Mouse (Mus musculus): ENCODE measurements at regions not wholly inside any gene's neighbourhood (a gene's known extent, or its start where the extent isn't known, plus 50 kb on each side); places are given as distances from the start of the nearest gene placed in this dataset.

DNA sequence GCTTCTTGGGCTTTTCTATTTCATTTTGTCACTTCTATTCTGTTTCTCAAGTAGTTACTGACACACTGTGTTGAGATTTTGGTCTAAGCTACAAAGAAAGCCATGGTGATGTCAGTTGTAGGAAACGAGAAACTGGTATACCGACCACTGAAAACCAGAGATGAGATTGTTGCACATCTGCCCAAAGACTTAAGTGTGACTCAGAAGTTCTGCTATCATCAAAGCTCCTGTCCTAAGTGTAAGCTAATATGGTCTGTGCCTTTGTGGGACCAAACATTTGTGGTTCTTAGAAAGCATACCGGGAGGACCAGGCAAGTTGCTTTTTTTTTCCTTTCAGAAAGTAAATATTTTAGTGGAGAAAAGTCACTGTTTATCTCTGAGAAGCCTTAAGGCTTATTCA lies 1451.8 kb upstream of the A1bg start:
- Histone ChIP-seq H3K9ac (ENCODE audit: insufficient read depth, low read depth) (peak overlapping the region; percentile 33; the same call in 1 of the 2 replicates), H3K4me3 (replicated peaks in 1 of 3; ENCODE audit: low read depth in 2 of 3, low read length in 2 of 3, poor library complexity in 1 of 3) (no peak overlapping the region), H3K4me2 (ENCODE audit: insufficient read depth, low read depth, poor library complexity, severe bottlenecking) (peak overlapping the region; percentile 82; the same call in 1 of the 2 replicates), H3K27me3 (replicated peaks) (no peaks in the 10 kb centered on the region), H3K36me3 (replicated peaks in 1 of 2; ENCODE audit: control insufficient read depth in 1 of 2, insufficient read depth in 1 of 2, low read length in 1 of 2) (no peaks in the 10 kb centered on the region), H3K9me3 (replicated peaks; ENCODE audit: low read length) (no peaks in the 10 kb centered on the region), H3K4me1 (ENCODE audit: control insufficient read depth in 1 of 2, insufficient read depth in 2 of 2) (peaks cover 13 to 20% of the 10 kb centered on the region in 2 experiments; a peak in 3 of 4 replicates), H3K27ac (ENCODE audit: insufficient read depth, low read depth) (no peak overlapping the region), H3K79me2 (replicated peaks; ENCODE audit: control insufficient read depth, extremely low read depth, insufficient read depth, poor library complexity, severe bottlenecking) (no peaks in the 10 kb centered on the region)
- in situ Hi-C loops (cut with MboI; ENCODE audit: low pct_ligation_motif_present, low pct_unique_long_range_greater_than_20kb, low sequenced_read_pairs) (no loop called here), dilution Hi-C loops (cut with MboI; ENCODE audit: extremely low pct_ligation_motif_present, extremely low pct_unique_long_range_greater_than_20kb, low sequenced_read_pairs) (no loop called here)
- DNase-seq (ENCODE audit: extremely low read depth), result peak; percentile 78
- TF ChIP-seq MYC (IDR thresholded peaks at IDR 0.05; ENCODE audit: low read depth, low read length) (no peak), IRF4 (IDR thresholded peaks at IDR 0.05; ENCODE audit: low read depth, low read length) (peak; percentile 81), ZC3H11A (IDR thresholded peaks at IDR 0.05; ENCODE audit: low read depth, low read length) (no peak), BHLHE40 (IDR thresholded peaks at IDR 0.05; ENCODE audit: low read depth, low read length) (peak; percentile 67), CHD1 (IDR thresholded peaks at IDR 0.05; ENCODE audit: low read depth, low read length) (no peak), CHD2 (IDR thresholded peaks at IDR 0.05; ENCODE audit: low read length) (no peak), SIN3A (IDR thresholded peaks at IDR 0.05; ENCODE audit: low read length) (no peak), SMC3 (IDR thresholded peaks at IDR 0.05; ENCODE audit: low read depth, low read length) (peak; percentile 19; the same call in 1 of the 2 replicates), RCOR1 (conservative IDR thresholded peaks at IDR 0.05; ENCODE audit: low read depth, low read length) (no peak), ETS1 (conservative IDR thresholded peaks at IDR 0.05; ENCODE audit: low read depth, low read length) (peak; percentile 63), GABPA (IDR thresholded peaks at IDR 0.05; ENCODE audit: insufficient replicate concordance, low read depth, low read length) (no peak), MAZ (IDR thresholded peaks at IDR 0.05; ENCODE audit: low read depth, low read length) (no peak), MXI1 (IDR thresholded peaks at IDR 0.05; ENCODE audit: low read depth, low read length) (no peak), ZKSCAN1 (IDR thresholded peaks at IDR 0.05; ENCODE audit: borderline replicate concordance, low read depth, low read length) (no peak), UBTF (IDR thresholded peaks at IDR 0.05; ENCODE audit: low read depth, low read length) (no peak), NELFE (IDR thresholded peaks at IDR 0.05; ENCODE audit: low read depth, low read length) (no peak), PAX5 (IDR thresholded peaks at IDR 0.05; ENCODE audit: low read length) (no peak), MEF2A (IDR thresholded peaks at IDR 0.05; ENCODE audit: borderline replicate concordance, low read depth, low read length) (peak; percentile 66; the same call in 1 of the 2 replicates), KAT2A (IDR thresholded peaks at IDR 0.05; ENCODE audit: insufficient replicate concordance, low read length) (no peak), NRF1 (IDR thresholded peaks at IDR 0.05; ENCODE audit: low read depth, low read length) (no peak), JUN (IDR thresholded peaks at IDR 0.05; ENCODE audit: insufficient read depth, low read depth, low read length) (peak; percentile 72), CTCF (conservative IDR thresholded peaks at IDR 0.05 in 1 of 2, IDR thresholded peaks at IDR 0.05 in 1 of 2; ENCODE audit: low read depth in 2 of 2, low read length in 2 of 2) (no peak), MAX (IDR thresholded peaks at IDR 0.05; ENCODE audit: low read length) (no peak), TBP (conservative IDR thresholded peaks at IDR 0.05; ENCODE audit: low read depth, low read length) (no peak), POLR2A (IDR thresholded peaks at IDR 0.05; ENCODE audit: low read depth, low read length) (no peak), MAFK (IDR thresholded peaks at IDR 0.05; ENCODE audit: insufficient replicate concordance, low read length) (0 out of 2 replicates have a peak, but pooled peaks have one; percentile 16), ELF1 (IDR thresholded peaks at IDR 0.05; ENCODE audit: low read depth, low read length) (no peak), JUND (conservative IDR thresholded peaks at IDR 0.05; ENCODE audit: low read depth, low read length) (peak; percentile 70), POLR2AphosphoS2 (IDR thresholded peaks at IDR 0.05; ENCODE audit: low read depth, low read length) (no peak), USF2 (conservative IDR thresholded peaks at IDR 0.05; ENCODE audit: low read depth, low read length) (no peak), USF1 (IDR thresholded peaks at IDR 0.05; ENCODE audit: low read depth, low read length) (no peak), HCFC1 (IDR thresholded peaks at IDR 0.05; ENCODE audit: low read depth, low read length) (no peak), EP300 (IDR thresholded peaks at IDR 0.05; ENCODE audit: low read length) (peak; percentile 90), E2F4 (IDR thresholded peaks at IDR 0.05; ENCODE audit: insufficient replicate concordance, low read depth, low read length) (no peak), ZMIZ1 (IDR thresholded peaks at IDR 0.05; ENCODE audit: low read depth, low read length) (no peak), ZNF384 (IDR thresholded peaks at IDR 0.05; ENCODE audit: low read depth, low read length) (peak; percentile 70), RAD21 (IDR thresholded peaks at IDR 0.05; ENCODE audit: low read depth, low read length) (peak; percentile 23), TCF12 (IDR thresholded peaks at IDR 0.05; ENCODE audit: low read depth, low read length) (peak; percentile 72; the same call in 1 of the 2 replicates)
